Mouse (Mus musculus): Measurements from ENCODE around the gene Tbx10.
"Not testable (repeated sequence)": the region's sequence is repeated elsewhere in the genome, so short reads cannot be mapped to it uniquely, and the experiment has no call there.

Gene Tbx10

GRCm38 (mm10) chr19:4044109-4044508 is 51.6 kb downstream of the Tbx10 start:
- DNase-seq (ENCODE audit: low spot score), result not testable (repeated sequence)

DNA sequence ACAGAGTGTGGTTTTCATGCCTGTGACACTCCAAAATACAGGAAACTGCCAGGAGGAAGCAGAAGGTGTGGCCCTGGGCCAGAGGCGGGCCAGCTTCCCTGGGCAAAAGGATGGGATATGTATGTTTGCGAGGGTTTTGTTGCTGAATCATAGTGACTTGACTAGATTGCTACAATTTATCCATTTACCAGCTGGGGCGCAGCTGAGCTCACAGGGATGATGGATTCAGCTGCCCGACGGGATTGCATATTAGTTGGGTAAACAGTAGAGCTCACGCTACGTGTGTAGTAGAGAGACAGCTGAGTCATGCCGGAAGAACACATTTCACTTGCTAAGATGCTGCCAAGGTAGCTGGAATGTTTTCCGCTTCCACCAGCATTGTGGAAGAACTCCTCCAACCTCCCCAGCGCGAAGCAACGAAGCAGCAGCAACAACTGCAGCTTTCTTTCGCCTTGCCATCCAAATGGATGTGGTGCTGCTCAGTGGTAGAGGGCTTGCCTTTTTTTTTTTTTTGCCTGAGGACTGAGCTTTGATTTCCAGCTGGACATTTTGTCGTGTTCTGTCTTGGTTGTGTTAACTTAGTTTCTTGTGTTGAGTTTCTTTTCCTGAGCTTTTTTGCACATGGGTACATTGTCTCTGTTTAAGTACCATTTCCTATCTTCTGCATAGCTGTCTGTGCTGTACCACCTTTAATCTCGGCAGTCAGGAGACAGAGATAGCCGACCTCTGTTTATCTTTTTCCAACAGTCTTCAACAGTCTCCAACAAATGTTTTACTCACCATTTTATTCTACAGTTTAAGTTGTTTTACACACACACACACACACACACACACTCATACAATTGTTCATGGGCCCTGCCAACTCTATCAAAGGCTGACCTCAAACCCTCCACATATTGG is 53.7 kb downstream of the Tbx10 start, which contains the start of gene Gstp2:
Gene Gstp2, minus strand, starts transcription at position 58 of the 900 bp plus-strand sequence.
- DNase-seq (ENCODE audit: low spot score), result peak; percentile 84

DNA sequence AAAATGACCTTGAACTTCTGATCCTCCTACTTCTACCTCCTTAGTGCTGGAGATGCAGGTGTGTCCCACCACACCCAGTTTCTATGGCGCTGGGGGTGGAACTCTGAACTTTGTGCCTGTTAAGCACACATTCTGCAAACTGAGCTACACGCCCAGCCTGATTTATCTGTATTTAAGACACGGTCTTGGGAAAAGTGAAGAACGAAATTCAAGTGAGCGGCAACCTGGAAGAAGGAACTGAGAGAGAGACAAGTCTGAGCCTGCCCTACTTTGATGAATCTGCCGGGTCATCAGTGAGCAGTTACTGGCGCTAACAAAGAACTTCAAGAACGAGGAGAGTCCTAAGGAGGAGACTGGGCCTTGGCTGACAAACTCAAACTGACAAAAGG is 54.3 kb downstream of the Tbx10 start:
- no peak for DNase-seq (ENCODE audit: low spot score)

- peak; percentile 55 for DNase-seq (ENCODE audit: low spot score)
Observed at GRCm38 (mm10) chr19:4047859-4048258, 55.3 kb downstream of the Tbx10 start.

- not testable (repeated sequence) for DNase-seq (ENCODE audit: low spot score)
Observed at GRCm38 (mm10) chr19:4049069-4049468, 56.5 kb downstream of the Tbx10 start.

Data from layer of hippocampus, adult 9-10 months (tissue).